Mouse (Mus musculus) hindlimb bud, embryonic 11.5 days (tissue): ENCODE data around the gene Vcl.

Experiments
- DNase-seq: peaks from one replicate; pipeline ENCODE4 v3.0.0-alpha.2; 2012; ENCODE audit warnings: low read depth, low spot score; ENCODE audit errors: extremely low spot score

The Vcl gene

DNA sequence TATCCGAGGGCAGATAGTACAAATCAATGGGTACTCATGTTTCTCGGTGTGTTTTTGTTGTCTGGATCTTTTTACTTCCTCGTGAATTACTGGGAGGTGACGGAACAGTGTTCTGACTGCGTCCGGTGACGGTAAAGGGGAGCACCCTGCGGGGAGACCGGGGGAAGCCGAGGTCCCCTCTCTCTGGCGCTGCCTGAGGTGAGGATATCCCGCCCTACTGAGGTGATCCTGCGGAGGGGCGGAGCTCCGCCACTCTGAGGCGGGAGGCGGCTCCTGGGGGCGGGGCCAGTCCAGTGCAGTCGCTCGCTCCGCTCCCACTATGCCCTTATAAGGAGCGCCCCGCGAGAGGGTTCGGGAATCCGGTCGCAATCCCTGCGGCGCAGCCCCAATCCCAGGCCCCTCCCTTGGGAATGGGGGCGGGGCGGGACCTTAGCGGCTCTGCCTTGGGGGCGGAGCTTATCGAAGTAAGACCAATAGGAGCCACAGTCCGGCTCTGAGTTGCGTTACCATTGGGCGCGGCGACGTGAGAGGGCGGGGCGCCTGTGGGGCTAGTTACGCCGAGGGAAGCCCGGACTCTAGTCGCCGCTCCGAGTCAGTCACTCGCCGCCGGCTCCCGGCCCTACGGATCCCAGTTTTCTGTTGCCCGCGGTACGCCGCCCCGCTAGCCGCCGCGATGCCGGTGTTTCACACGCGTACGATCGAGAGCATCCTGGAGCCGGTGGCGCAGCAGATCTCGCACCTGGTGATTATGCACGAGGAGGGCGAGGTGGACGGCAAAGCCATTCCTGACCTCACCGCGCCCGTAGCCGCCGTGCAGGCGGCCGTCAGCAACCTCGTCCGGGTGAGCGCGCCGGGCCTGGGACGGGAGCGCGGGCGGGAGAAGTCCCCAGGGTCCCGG is at the start of gene Vcl:
Gene Vcl, plus strand, starts transcription at position 551 of the 898 bp plus-strand sequence.
- peak; percentile 91 for DNase-seq

DNA sequence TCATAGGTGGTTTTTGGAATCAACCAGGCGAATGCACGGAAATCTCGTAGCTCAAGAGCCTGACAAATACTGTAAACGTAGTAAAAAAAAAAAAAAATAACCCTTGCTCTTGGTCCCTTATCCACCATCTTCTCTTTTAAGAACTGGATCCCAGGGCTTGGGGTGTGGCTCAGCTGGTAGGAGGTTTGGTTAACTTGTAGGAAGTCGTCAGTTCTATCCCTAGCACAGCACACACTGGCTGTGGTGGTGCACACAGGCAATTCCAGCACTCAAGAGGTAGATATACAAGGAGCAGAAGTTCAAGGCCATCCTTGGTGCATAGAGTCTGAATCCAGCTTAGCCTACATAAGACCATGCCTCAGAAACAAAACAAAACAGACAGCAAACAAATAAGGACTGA is 44.5 kb upstream of the Vcl start:
- no peak for DNase-seq

DNA sequence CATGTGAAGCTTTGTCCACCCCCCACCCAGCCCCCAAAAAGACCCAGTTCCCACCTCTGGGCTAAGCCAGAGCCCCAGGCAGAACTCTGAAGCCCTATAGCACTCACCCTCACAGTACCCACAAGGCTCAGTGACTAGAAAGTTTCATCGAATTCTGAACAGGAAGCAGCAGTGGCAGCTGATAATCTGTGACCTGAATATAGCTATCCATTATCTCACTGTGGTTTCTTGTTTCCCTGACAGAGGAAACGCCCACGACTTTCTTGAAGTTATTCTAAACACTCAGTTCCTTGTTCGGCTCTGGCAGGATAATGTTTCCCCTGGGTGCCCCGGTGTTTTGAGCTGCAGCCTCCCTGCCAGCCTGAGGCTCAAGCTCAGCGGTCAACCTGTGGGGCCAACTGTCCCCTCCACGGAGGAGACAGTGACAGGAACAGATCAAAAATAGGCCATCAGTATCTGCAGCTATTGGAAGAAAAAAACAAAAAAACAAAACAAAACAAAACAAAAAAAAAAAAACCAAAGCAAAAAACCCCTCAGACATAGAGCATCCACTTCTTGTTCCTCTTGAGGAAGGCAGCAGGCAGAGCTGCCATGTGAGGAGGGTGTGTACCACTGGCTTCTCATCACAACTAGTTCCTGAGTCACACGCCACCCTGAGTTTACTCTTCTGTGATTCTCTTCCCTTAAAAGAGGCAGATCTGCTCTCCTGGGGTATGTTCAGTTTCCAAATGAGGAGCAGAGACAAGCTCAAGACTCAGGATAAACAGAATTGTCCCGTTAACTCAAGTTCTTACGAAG is 43.9 kb upstream of the Vcl start:
- no peak for DNase-seq

DNA sequence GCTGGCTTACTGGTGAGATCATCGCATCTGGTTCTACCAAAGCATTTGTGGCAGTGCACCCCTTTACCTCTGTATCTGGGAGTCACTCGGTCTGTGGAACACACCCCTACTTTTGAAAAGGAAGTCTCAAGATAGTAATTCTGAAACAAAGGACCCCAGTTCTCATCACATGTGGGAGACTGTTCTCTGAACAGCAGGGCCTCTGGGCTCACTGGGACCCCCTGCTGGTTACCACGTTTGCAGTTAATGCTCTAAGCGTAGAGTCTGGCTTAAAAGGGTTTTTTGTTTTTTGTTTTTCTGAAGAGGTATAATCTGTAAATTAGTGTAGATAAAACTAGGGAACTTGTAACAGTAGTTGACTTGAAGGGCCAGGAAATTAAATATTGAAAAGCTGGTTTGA is 42.9 kb upstream of the Vcl start:
- no peak for DNase-seq

GRCm38 (mm10) chr14:20887541-20888085 is 41.6 kb upstream of the Vcl start:
- DNase-seq = no peak

GRCm38 (mm10) chr14:20891941-20892402 is 37.2 kb upstream of the Vcl start:
- no peak for DNase-seq

- DNase-seq = no peak
Observed at GRCm38 (mm10) chr14:20893815-20894214, 35.4 kb upstream of the Vcl start.

GRCm38 (mm10) chr14:20901267-20901666 is 27.9 kb upstream of the Vcl start:
- no peak for DNase-seq

DNA sequence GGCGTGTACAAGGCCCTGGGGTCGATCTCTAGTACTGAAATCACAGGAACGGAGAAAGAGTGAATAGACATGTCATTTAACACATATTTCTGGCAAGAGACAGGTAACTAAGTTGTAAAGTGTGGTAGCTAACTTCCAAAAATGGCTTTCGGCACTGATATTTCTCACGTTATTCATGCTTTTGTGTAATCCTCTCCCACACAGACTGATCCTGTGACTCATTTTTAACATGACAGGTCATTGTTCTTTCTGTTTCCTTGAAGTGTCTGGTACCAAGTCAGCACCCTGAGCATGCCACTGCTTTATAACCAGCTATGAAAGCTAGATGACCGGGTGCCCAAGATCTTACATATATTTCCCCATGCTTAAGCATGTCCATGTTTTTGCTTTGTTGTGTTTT is 26.1 kb upstream of the Vcl start:
- no peak for DNase-seq

DNA sequence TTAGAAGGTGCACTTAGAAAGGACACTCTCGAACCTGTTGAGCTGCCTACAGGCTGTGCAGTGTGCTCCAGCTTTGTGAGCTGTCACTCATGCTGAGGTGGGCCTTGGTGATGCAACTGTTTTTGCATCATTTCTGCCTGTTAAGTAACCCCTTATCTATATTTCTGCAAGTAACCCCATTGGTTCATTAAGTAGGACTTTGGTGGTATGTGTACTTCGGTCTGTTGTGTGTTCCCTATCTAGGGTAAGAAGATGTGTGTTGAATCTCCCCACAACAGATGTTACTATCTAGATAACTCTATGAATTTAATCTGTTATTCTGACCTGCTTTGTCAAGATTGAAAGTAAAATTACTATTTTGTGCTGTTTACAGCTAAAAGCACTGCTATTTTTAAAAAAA is 17.4 kb upstream of the Vcl start:
- no peak for DNase-seq

- no peak for DNase-seq
Observed at GRCm38 (mm10) chr14:20914415-20914814, 14.8 kb upstream of the Vcl start.

GRCm38 (mm10) chr14:20916625-20917612 is 12.3 kb upstream of the Vcl start:
- DNase-seq = no peak

DNA sequence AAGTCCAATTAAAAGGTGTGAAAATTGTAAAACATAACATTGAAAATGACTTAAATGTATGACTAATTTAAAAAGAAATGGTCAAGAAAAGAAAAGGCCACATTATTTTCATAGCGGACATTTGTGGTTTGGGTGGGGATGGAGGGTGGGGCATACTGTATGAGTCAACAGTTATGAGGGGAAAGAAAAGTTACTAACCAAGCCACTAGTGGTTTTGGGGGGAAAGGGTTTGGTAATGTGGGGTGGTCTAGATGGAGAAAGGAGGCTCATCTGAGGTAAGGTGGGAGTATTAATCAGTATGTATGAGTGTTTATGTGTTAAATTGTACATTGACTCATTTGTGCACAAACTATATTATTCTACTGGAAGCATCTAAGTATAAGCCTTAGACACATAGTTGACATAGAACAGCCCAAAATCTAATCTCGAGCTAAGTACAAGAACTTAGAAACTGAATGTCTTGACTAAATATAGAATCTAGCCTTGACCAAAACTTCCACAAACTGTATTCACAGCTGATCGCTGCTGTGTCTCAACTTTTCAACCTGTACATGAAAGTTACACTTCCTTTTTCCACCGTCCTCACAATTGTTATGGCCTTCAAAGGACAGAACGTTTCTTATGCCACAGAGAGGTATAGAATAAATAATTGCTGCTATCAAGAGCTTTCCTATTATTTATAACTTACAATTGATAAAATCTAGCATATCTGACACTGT is 5.0 kb upstream of the Vcl start:
- no peak for DNase-seq

DNA sequence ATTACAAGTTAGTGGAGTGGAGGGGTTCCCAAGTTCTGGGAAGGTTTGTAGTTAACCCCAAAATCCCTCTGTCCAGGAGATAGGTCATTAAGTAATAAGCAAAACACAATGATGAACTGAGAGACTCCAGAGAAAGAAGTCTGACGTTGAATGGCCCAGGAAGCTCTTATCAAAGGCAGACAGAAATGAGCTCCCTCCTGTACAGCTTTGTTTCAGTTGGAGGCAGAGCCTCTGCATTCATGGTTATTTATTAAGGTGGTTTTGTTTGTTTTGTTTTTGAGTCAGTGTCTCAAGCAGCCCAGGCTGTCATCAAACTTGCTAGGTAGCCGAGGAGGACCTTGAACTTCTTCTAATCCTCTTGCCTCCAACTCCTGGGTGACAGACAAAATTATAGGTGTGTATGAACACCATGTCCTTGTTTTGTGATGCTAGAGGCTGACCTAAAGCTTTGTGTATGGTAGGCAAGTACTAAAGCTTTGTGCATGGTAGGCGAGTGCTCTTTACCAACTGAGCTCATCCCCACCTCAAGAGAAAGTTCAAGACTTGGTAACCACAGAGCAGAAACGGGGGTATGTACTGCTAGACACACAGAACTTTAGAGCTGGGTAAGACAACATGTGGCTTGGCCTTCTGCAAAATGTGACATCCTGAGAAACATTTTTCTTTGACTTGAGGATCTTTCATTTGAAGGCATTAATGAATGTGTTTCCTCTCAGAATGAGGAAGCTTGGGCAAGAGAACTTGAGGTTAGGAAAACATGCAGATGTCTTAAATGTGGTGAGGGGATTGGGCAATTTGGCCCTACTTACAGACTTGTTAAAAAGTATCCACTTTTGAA is 1.5 kb upstream of the Vcl start:
- DNase-seq = no peak

GRCm38 (mm10) chr14:20928308-20928685 is 901 bp upstream of the Vcl start:
- no peak for DNase-seq

DNA sequence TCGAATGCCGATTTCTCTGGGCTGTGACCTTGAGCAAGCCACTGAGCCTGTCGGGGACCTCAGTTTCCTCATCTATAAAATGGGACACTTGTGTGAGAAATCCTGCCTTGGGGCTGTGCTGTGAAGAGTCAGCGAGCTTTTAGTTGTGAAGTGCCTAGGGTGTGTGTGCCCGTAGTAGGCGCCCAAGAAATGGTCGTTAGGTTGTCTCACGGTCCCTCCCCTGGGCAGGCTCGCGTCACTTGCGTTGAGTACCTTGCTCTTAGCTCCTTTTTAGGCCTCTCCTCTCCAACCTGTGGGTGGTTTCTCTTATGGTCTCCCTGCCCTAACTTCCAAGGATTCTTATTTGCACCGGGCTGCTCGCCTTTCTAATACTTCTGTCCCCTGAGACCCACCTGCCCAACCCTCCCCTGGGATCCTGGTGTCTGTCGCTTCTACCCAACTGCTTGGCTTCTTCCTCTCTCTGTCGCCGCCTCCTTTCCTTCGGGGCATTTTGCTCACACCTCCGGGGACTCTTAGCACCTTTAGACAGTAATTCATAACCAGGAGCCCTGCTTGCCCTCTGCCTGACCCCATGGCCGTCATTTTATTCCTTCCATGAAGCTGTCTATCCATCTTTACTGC is 726 bp downstream of the Vcl start:
- DNase-seq = no peak

GRCm38 (mm10) chr14:20930481-20931391 is 1.5 kb downstream of the Vcl start:
- DNase-seq = no peak

DNA sequence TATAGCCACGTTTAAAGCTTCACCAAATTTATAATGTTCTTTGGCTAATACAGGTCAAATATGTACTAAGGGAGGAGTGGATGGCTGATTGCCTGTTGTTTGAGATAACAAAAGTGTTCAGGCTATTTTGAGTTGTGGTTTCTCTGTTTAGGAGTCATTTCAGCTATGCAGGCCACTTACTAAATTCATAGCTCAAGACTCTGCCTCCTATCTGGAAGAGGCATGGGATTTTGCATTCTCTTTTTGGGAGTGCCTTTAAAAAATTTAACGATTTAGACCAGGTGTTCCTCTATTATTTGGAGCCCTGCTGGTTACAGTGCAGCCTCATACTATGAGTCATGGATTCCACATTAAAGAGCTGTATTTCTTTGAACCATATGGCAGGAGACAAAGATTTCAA is 9.2 kb downstream of the Vcl start:
- no peak for DNase-seq
